Mouse (Mus musculus): ENCODE results near the gene Glt28d2.

The Glt28d2 gene

DNA sequence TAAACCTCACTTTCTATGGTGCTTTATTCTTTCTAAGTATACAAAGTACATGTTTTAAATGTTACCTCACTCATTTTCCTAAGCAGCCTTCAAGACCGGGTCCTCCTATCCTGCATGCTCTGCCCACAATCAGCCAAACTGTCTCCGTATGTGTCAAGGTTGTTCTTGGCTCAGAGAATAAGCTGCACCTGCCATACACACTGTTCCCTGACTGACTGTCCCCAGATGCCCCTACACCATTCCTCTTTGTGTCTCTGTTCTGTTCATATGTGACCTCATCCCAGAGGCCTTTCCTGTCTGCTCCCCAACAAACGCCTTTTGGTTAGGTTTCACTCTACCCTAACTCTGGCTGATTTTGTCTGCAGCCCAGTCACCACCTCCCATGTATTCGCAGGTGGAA, 60.0 kb downstream of the Glt28d2 start:
- no peak for DNase-seq (ENCODE audit: low spot score)

DNA sequence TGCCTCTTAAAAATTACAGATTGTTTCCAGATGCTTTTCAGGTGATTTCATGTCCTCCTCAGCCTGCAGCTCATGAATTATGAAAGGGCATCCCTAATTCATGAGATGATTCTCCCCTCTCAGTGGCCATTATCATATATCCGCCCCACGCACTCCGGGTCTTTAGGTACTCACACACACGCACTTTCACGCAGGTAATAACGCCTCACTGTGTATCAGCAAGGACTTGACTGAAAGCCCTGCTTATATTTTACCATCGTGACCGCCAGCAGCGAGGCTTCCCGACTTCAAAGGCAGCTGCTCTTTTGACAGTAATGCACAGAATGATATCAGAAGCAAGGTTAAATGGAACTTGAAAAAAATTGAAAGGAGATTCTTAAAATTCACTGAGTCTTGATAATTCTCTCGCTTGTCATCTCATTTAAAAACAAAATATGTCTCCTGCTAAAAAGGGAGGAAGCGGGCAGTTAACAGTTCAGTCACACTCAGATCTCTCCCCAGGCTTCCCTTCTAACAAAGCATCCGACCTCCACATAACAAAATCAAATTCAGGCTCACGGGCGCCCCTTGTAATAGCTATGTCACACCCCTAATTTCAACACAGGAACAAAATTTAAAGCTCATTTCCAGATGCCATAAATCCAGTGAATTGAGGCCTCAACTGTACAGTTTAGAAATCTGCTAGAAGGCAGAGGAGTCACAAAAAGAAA, 66.3 kb downstream of the Glt28d2 start:
- DNase-seq (ENCODE audit: low spot score): no peak
